Mouse (Mus musculus): Measurements from ENCODE around the gene Pycr1. TPM values are rescaled to one million over a fixed set of nuclear protein-coding genes. Genes with fewer than 3 reads are reported as not detected.

Pycr1 gene
- polyA plus RNA-seq, 1 experiment from 2014 or later: 26.6 TPM

- peak overlapping the region; percentile 31 for H3K27ac ChIP-seq (ENCODE audit: low read length)
- ATAC-seq: no peak; the same call in 1 of the 2 replicates
- H3K9me3 ChIP-seq (ENCODE audit: control insufficient read depth, low read length): no peaks in the 10 kb centered on the region
- H3K9ac ChIP-seq (ENCODE audit: low read depth, low read length): peak overlapping the region; percentile 42
- peaks cover 37% of the 10 kb centered on the region for H3K4me1 ChIP-seq (ENCODE audit: control insufficient read depth, insufficient read depth, low read length)
- H3K4me2 ChIP-seq (ENCODE audit: low read depth, low read length): peak overlapping the region; percentile 84
- peaks cover 5% of the 10 kb centered on the region; the same call in 1 of the 2 replicates for H3K36me3 ChIP-seq (ENCODE audit: control insufficient read depth, insufficient read depth, low read length)
- 55% methylated on average over 5 of the region's 5 CpGs for WGBS
- H3K27me3 ChIP-seq (replicated peaks; ENCODE audit: control insufficient read depth, insufficient read depth, low read length): no peaks in the 10 kb centered on the region
- peak overlapping the region; percentile 3; the same call in 1 of the 2 replicates for H3K4me3 ChIP-seq (ENCODE audit: low read length)
Measured at GRCm38 (mm10) chr11:120630401-120630871, 13.1 kb downstream of the Pycr1 start.

- 32% methylated on average over 7 of the region's 7 CpGs for WGBS
- peaks cover 41% of the 10 kb centered on the region for H3K4me1 ChIP-seq (ENCODE audit: control insufficient read depth, insufficient read depth, low read length)
Measured at GRCm38 (mm10) chr11:120629911-120630310, 13.7 kb downstream of the Pycr1 start.

DNA sequence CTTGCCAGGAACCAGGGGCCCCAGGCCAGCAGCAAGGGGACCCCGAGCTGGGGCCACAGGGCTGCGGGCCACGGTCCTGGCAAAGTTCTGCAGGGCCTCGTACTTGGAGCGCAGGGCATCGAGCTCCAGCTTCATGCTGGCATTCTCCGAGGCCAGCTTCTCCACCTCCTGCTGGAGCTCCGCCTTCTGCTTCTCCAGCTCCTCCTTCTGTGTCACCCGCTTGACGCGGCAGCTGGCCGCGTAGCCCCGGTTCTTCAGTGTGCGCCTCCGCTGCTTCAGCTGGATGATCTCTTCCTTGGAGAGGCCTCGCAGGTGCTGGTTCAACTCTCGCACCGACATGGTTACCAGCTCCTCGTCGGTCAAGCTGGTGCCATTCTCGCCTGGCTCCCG is 14.2 kb downstream of the Pycr1 start:
- Histone ChIP-seq H3K27me3 (replicated peaks; ENCODE audit: control insufficient read depth, insufficient read depth, low read length) (no peaks in the 10 kb centered on the region), H3K4me1 (ENCODE audit: control insufficient read depth, insufficient read depth, low read length) (peaks cover 41% of the 10 kb centered on the region), H3K9ac (ENCODE audit: low read depth, low read length) (peak overlapping the region; percentile 42), H3K4me2 (ENCODE audit: low read depth, low read length) (peak overlapping the region; percentile 24), H3K36me3 (ENCODE audit: control insufficient read depth, insufficient read depth, low read length) (peaks cover 5% of the 10 kb centered on the region; the same call in 1 of the 2 replicates), H3K9me3 (ENCODE audit: control insufficient read depth, low read length) (no peaks in the 10 kb centered on the region), H3K27ac (ENCODE audit: low read length) (peak overlapping the region; percentile 31), H3K4me3 (ENCODE audit: low read length) (peak overlapping the region; percentile 13; the same call in 1 of the 2 replicates)
- WGBS: 80% methylated on average over 23 of the region's 23 CpGs
- no peak for ATAC-seq

More at GRCm38 (mm10) chr11:120629911-120630310, 13.7 kb downstream of the Pycr1 start:
- no peaks in the 10 kb centered on the region for H3K9me3 ChIP-seq (ENCODE audit: control insufficient read depth, low read length)
- peak overlapping the region; percentile 31 for H3K27ac ChIP-seq (ENCODE audit: low read length)
- peak overlapping the region; percentile 42 for H3K9ac ChIP-seq (ENCODE audit: low read depth, low read length)
- no peaks in the 10 kb centered on the region for H3K27me3 ChIP-seq (replicated peaks; ENCODE audit: control insufficient read depth, insufficient read depth, low read length)
- 0 out of 2 replicates have a peak overlapping the region, but pooled peaks have one; percentile 4 for H3K4me3 ChIP-seq (ENCODE audit: low read length)
- peaks cover 5% of the 10 kb centered on the region; the same call in 1 of the 2 replicates for H3K36me3 ChIP-seq (ENCODE audit: control insufficient read depth, insufficient read depth, low read length)
- H3K4me2 ChIP-seq (ENCODE audit: low read depth, low read length): peak overlapping the region; percentile 24
- ATAC-seq: peak; percentile 18; the same call in 1 of the 2 replicates

DNA sequence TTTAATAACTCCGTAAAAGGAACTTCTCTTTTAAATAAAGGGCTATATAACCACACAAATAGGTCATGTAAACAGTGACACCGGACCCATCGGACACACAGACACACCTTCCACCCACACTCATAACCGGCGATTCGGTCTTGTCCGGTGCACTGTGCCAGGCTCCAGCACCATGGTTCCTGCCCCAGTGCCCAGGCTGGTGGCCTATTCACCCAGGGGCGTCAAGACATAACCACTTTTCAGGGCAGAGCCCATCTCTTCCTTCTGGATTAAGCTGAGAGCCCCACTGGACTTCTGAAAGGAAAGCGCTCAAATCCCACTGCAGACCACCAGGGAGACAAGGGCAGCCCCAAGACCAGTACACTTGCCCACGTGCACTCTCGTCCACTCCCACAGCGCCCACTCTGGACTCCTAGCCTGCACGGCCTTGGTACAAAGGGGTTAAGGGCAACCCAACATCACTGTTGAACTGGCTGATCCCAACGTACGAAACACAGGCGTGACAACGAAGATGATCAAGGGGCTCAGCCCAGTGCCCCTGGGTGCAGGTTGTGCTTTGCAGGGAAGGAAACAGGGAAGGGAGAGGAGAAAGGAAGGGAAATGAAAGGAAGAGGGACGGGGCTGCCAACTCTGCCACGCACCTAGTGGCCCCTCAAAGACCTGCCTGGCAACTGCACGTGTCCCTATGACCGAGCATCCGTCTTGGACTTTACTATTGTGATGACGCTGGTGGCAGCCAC is 14.8 kb downstream of the Pycr1 start:
- Histone ChIP-seq H3K4me1 (ENCODE audit: control insufficient read depth, insufficient read depth, low read length) (peaks cover 40% of the 10 kb centered on the region), H3K9ac (ENCODE audit: low read depth, low read length) (peak overlapping the region; percentile 42; the same call in 1 of the 2 replicates), H3K27ac (ENCODE audit: low read length) (peak overlapping the region; percentile 31; the same call in 1 of the 2 replicates), H3K9me3 (ENCODE audit: control insufficient read depth, low read length) (no peaks in the 10 kb centered on the region), H3K4me2 (ENCODE audit: low read depth, low read length) (no peak overlapping the region), H3K36me3 (ENCODE audit: control insufficient read depth, insufficient read depth, low read length) (peaks cover 5% of the 10 kb centered on the region; the same call in 1 of the 2 replicates), H3K4me3 (ENCODE audit: low read length) (no peak overlapping the region), H3K27me3 (replicated peaks; ENCODE audit: control insufficient read depth, insufficient read depth, low read length) (no peaks in the 10 kb centered on the region)
- ATAC-seq: no peak
- 93% methylated on average over 23 of the region's 23 CpGs for WGBS

DNA sequence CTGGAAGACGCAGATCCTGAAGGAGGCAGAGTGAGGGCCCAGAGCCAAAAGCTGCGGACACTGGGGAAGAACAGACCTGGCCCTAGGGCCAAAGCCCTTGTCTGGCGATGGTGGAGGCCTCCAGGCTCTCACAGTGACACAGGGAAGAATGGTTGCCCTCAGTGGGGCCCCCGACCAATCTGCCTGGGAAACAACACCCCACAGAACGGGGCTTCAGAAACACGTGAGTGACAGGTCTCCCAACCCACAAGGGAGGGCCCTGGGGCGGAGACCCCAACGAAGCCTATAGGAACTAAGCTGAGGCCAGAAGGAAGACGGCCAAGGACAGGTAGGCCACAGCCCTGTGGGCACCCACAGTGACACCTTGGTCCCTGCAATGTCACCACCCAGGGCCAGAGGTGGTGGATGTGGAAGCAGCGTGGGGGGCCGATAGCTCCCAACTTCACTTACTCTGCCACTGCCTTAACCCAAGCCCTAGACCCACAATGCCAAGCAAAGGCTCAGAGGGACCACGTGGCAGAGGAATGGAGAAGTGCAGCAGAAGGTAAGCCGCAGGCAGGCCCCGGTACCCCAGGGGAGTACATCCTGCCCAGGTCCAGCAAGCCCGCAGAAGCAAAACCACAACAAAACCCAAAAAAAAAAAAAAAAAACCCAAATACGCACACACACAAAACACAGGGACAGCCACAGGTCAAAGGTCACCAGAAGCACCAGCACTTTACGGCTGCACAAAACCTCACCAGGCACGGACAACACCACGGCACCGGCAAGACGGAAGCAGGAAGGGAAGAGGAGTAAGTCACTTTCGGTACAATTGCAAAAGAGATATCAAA is 15.9 kb downstream of the Pycr1 start:
- no peak for ATAC-seq
- peaks cover 39% of the 10 kb centered on the region for H3K4me1 ChIP-seq (ENCODE audit: control insufficient read depth, insufficient read depth, low read length)
- no peaks in the 10 kb centered on the region for H3K27me3 ChIP-seq (replicated peaks; ENCODE audit: control insufficient read depth, insufficient read depth, low read length)
- H3K27ac ChIP-seq (ENCODE audit: low read length): no peak overlapping the region
- no peak overlapping the region for H3K9ac ChIP-seq (ENCODE audit: low read depth, low read length)
- H3K4me3 ChIP-seq (ENCODE audit: low read length): no peak overlapping the region
- 76% methylated on average over 22 of the region's 22 CpGs for WGBS
- H3K4me2 ChIP-seq (ENCODE audit: low read depth, low read length): no peak overlapping the region
- no peaks in the 10 kb centered on the region for H3K9me3 ChIP-seq (ENCODE audit: control insufficient read depth, low read length)
- H3K36me3 ChIP-seq (ENCODE audit: control insufficient read depth, insufficient read depth, low read length): peaks cover 5% of the 10 kb centered on the region; the same call in 1 of the 2 replicates

DNA sequence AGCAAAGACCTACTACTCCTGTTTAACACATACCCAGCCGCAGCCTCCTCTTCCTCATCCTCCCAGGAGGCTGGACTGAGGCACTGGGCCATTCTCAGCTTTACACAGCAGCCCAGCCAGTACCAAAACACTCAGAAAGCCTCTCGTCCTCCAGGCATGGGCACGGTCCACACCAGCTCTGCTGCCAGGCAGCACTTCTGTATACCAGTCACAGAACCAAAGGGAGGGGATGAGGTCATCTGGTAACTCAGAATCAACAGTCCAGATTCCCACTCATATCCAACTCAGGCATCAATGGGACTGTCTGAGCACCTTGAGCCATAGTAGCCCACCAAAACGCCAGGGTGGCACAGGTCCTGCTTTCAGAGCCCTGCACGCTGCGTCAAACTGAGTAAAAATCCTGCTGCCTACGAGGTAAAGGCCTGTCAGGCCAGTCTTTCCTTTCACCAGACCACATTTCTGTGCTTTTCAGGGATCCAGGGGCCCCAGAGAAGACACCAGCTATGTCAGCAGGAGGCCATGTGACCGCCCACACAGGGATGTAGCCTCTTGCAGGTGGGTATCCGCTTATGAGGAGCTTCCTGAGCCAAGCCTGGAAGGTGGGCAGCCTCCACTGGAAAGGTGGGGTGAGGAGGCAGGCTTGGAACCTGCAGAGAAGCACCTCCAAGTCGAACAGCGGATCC is 16.6 kb downstream of the Pycr1 start:
- Histone ChIP-seq H3K9ac (ENCODE audit: low read depth, low read length) (no peak overlapping the region), H3K4me1 (ENCODE audit: control insufficient read depth, insufficient read depth, low read length) (peaks cover 34% of the 10 kb centered on the region), H3K27ac (ENCODE audit: low read length) (no peak overlapping the region), H3K4me3 (ENCODE audit: low read length) (no peak overlapping the region), H3K27me3 (replicated peaks; ENCODE audit: control insufficient read depth, insufficient read depth, low read length) (no peaks in the 10 kb centered on the region), H3K9me3 (ENCODE audit: control insufficient read depth, low read length) (no peaks in the 10 kb centered on the region), H3K36me3 (ENCODE audit: control insufficient read depth, insufficient read depth, low read length) (peaks cover 6% of the 10 kb centered on the region), H3K4me2 (ENCODE audit: low read depth, low read length) (no peak overlapping the region)
- no peak for ATAC-seq
- 89% methylated on average over 11 of the region's 11 CpGs for WGBS

- peak within 1 kb of the TSS; percentile 95 for H3K4me3 ChIP-seq (ENCODE audit: low read length)
- ATAC-seq: peak; percentile 27
- no peaks in the 10 kb centered on the region for H3K27me3 ChIP-seq (replicated peaks; ENCODE audit: control insufficient read depth, insufficient read depth, low read length)
- H3K4me1 ChIP-seq (ENCODE audit: control insufficient read depth, insufficient read depth, low read length): peaks cover 19% of the 10 kb centered on the region
- H3K9ac ChIP-seq (ENCODE audit: low read depth, low read length): peak within 1 kb of the TSS; percentile 85
- peak within 1 kb of the TSS; percentile 89 for H3K27ac ChIP-seq (ENCODE audit: low read length)
- H3K36me3 ChIP-seq (ENCODE audit: control insufficient read depth, insufficient read depth, low read length): peaks cover 17% of the 10 kb centered on the region
- H3K4me2 ChIP-seq (ENCODE audit: low read depth, low read length): peak within 1 kb of the TSS; percentile 92
- 13% methylated on average over 5 of the region's 5 CpGs for WGBS
- no peaks in the 10 kb centered on the region for H3K9me3 ChIP-seq (ENCODE audit: control insufficient read depth, low read length)
Measured at GRCm38 (mm10) chr11:120625152-120625775, 18.3 kb downstream of the Pycr1 start, which contains the start of gene Sirt7. TSS of gene Sirt7 (minus strand) at chr11:120625240.

- peaks cover 15% of the 10 kb centered on the region for H3K4me1 ChIP-seq (ENCODE audit: control insufficient read depth, insufficient read depth, low read length)
- ATAC-seq: peak; percentile 85
- peak overlapping the region; percentile 95 for H3K4me3 ChIP-seq (ENCODE audit: low read length)
- peak overlapping the region; percentile 92 for H3K4me2 ChIP-seq (ENCODE audit: low read depth, low read length)
- under 1% methylated on average over 53 of the region's 53 CpGs for WGBS
- H3K36me3 ChIP-seq (ENCODE audit: control insufficient read depth, insufficient read depth, low read length): peaks cover 20% of the 10 kb centered on the region
- H3K9me3 ChIP-seq (ENCODE audit: control insufficient read depth, low read length): no peaks in the 10 kb centered on the region
- H3K9ac ChIP-seq (ENCODE audit: low read depth, low read length): peak overlapping the region; percentile 85
- H3K27ac ChIP-seq (ENCODE audit: low read length): peak overlapping the region; percentile 89
- no peaks in the 10 kb centered on the region for H3K27me3 ChIP-seq (replicated peaks; ENCODE audit: control insufficient read depth, insufficient read depth, low read length)
Measured at GRCm38 (mm10) chr11:120624680-120625111, 18.9 kb downstream of the Pycr1 start.
